Mouse (Mus musculus) gastrocnemius, postnatal 36 days (tissue): Measurements from ENCODE around the gene Alx3. TPM values are rescaled to one million over a fixed set of nuclear protein-coding genes. Genes with fewer than 3 reads are reported as not detected.
"Not testable (repeated sequence)": the region's sequence is repeated elsewhere in the genome, so short reads cannot be mapped to it uniquely, and the experiment has no call there.

Source experiments
- DNase-seq, 2 experiments: peaks; one replicate each; pipeline ENCODE4 v3.0.0; 2022
- intact Hi-C: fragments of 180-260 bp; cut with DNase I; formaldehyde crosslinking; loops from one replicate; pipeline ENCODE4 v1.15.1; 2025
- total RNA-seq, 2 experiments: library from RNA; stranded (reverse); gene quantifications; 2 replicates each; pipeline ENCODE4 v1.2.3; 2021

Alx3 gene
- total RNA-seq, 2 experiments from 2014 or later: not detected

- DNase-seq: no peak
- intact Hi-C loops: no loop called here
Measured at GRCm38 (mm10) chr3:107621286-107622075, 26.6 kb downstream of the Alx3 start.

GRCm38 (mm10) chr3:107622537-107622936 is 27.7 kb downstream of the Alx3 start:
- DNase-seq: no peak
- intact Hi-C loops: no loop called here

GRCm38 (mm10) chr3:107624424-107624823 is 29.6 kb downstream of the Alx3 start:
- intact Hi-C loops: no loop called here
- no peak for DNase-seq

GRCm38 (mm10) chr3:107625536-107625935 is 30.7 kb downstream of the Alx3 start:
- no peak for DNase-seq
- intact Hi-C loops: no loop called here

- no peak for DNase-seq
- intact Hi-C loops: no loop called here
Measured at GRCm38 (mm10) chr3:107626751-107627150, 31.9 kb downstream of the Alx3 start.

- no peak for DNase-seq
- intact Hi-C loops: no loop called here
Measured at GRCm38 (mm10) chr3:107627641-107628040, 32.8 kb downstream of the Alx3 start.

- intact Hi-C loops: no loop called here
Measured at GRCm38 (mm10) chr3:107628551-107628950, 33.7 kb downstream of the Alx3 start.

GRCm38 (mm10) chr3:107629411-107629810 is 34.6 kb downstream of the Alx3 start:
- intact Hi-C loops: no loop called here
- no peak for DNase-seq

More at GRCm38 (mm10) chr3:107628551-107628950, 33.7 kb downstream of the Alx3 start:
- no peak for DNase-seq

GRCm38 (mm10) chr3:107630682-107631522 is 36.1 kb downstream of the Alx3 start, which contains the start of gene Gm10961:
Gm10961 (plus strand) TSS chr3:107631322.
- intact Hi-C loops: no loop called here
- DNase-seq: peak; percentile 18 to 30

GRCm38 (mm10) chr3:107631523-107631958 is 36.7 kb downstream of the Alx3 start, which contains the start of gene Strip1:
Strip1 (minus strand) TSS chr3:107631694.
- DNase-seq: peak; percentile 86 to 91
- intact Hi-C loops: no loop called here

- no peak for DNase-seq
- intact Hi-C loops: no loop called here
Measured at GRCm38 (mm10) chr3:107632786-107633185, 38.0 kb downstream of the Alx3 start.

- no peak for DNase-seq
- intact Hi-C loops: no loop called here
Measured at GRCm38 (mm10) chr3:107633906-107634305, 39.1 kb downstream of the Alx3 start.

- intact Hi-C loops: no loop called here
- no peak for DNase-seq
Measured at GRCm38 (mm10) chr3:107635836-107636235, 41.0 kb downstream of the Alx3 start.

- intact Hi-C loops: no loop called here
- no peak for DNase-seq
Measured at GRCm38 (mm10) chr3:107636236-107636635, 41.4 kb downstream of the Alx3 start.

GRCm38 (mm10) chr3:107637606-107638172 is 42.9 kb downstream of the Alx3 start:
- no peak for DNase-seq
- intact Hi-C loops: no loop called here

- intact Hi-C loops: no loop called here
- DNase-seq: no peak
Measured at GRCm38 (mm10) chr3:107646947-107647346, 52.1 kb downstream of the Alx3 start.

- intact Hi-C loops, DNase-seq: not testable (repeated sequence)
Measured at GRCm38 (mm10) chr3:107650276-107650675, 55.4 kb downstream of the Alx3 start.

GRCm38 (mm10) chr3:107652968-107653367 is 58.1 kb downstream of the Alx3 start:
- intact Hi-C loops: no loop called here
- DNase-seq: no peak

- intact Hi-C loops: no loop called here
- DNase-seq: no peak
Measured at GRCm38 (mm10) chr3:107654861-107655260, 60.0 kb downstream of the Alx3 start.
